Mouse (Mus musculus): Measurements from ENCODE around the gene Kbtbd8. TPM values are rescaled to one million over a fixed set of nuclear protein-coding genes. Genes with fewer than 3 reads are reported as not detected.

Kbtbd8 gene
- polyA plus RNA-seq, 1 experiment from 2014 or later, result 1.7 TPM

DNA sequence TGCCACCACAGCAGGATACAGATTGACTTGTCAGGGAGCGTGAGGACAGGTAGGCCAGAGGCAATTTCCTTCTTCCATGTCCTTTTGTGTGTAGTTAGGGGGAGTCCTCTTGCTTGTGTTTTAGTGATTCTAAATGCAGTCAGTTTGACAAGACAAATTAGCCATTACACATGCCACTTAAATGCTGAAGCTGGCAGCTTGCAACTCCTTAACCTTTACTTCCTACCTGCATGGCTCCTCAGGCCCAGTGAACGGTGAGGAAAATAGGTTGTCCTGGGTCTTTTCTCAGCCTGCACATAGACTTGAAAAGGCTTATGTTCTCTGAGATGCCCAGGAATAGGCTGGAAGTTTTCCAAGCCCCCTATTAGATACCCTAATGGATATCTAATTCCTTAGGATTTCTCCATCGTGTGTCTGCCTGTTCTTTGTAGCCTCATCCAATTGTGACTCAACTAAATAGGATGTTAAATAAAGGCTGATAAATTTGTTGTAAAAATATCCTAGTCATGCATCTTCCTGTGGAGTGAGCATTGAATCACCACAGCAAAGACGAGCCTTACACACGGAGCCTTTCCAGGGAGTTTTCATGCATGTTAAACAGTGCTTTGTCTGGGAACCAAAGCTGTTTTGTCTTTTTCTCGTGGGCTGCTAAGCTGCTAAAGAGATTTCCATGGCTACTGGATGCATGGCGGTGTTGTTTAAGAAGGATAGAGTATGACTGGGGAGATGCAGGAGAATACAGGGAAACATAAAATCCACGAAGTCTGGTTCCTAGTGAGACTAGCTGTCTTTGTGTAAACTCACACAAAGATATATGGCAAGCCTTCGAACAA is 57.5 kb downstream of the Kbtbd8 start:
- Histone ChIP-seq H3K36me3 (ENCODE audit: control insufficient read depth, insufficient read depth, low read length) (no peaks in the 10 kb centered on the region), H3K4me2 (ENCODE audit: low read length) (no peak overlapping the region), H3K4me1 (ENCODE audit: control insufficient read depth in 2 of 2, insufficient read depth in 2 of 2, low read length in 2 of 2) (no peaks in the 10 kb centered on the region), H3K4me3 (ENCODE audit: control insufficient read depth in 1 of 2, insufficient read depth in 1 of 2, low read depth in 1 of 2, low read length in 2 of 2) (no peak overlapping the region), H3K27me3 (ENCODE audit: control insufficient read depth, insufficient read depth, low read length) (no peaks in the 10 kb centered on the region), H3K27ac (replicated peaks in 1 of 2; ENCODE audit: control insufficient read depth in 1 of 2, insufficient read depth in 1 of 2, low read depth in 2 of 2, low read length in 2 of 2) (no peak overlapping the region), H3K9ac (ENCODE audit: low read length) (no peak overlapping the region), H3K9me3 (ENCODE audit: control insufficient read depth, low read length) (no peaks in the 10 kb centered on the region)
- WGBS, result 75% methylated on average over 9 of the region's 9 CpGs
- no peak for ATAC-seq (ENCODE audit: insufficient number of reproducible peaks, insufficient read depth, low FRiP score, low read depth)

Other genes with a start within 250 kb of the Kbtbd8 start
- not detected in 2 replicates for gene Gm10234, start 204.9 kb downstream of the Kbtbd8 start, polyA plus RNA-seq (2014; fragmentation: Nextera tagmentation; extraction: Ambion mirVana)

Measured in heart, embryonic 14.5 days (tissue).